Mouse (Mus musculus): ENCODE data around the gene B230118H07Rik. TPM values are rescaled to one million over a fixed set of nuclear protein-coding genes. Genes with fewer than 3 reads are reported as not detected.

Gene B230118H07Rik
- total and polyA plus RNA-seq, 2 experiments from 2014 or later: 21.4 to 50.7 TPM

DNA sequence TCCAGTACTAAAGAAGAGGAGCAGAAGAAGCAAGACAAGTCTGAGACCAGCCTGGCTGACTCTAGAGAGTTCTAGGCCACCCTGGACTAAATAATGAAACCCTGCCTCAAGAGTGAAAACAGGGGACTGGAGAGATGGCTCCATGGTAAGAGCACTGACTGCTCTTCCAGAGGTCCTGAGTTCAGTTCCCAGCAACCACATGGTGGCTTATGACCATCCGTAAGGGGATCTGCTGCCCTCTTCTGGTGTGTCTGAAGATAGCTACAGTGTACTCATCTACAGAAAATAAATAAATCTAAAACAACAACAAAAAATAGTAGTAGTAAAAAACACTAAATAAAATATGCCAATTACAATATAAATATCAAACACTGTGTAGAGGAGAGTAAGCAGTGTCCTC lies 3.5 kb downstream of the B230118H07Rik start:
- Histone ChIP-seq H3K4me3 (ENCODE audit: low read depth, low read length) (no peak overlapping the region), H3K9me3 (ENCODE audit: low read length) (no peaks in the 10 kb centered on the region), H3K27me3 (ENCODE audit: insufficient read depth, low read length) (no peaks in the 10 kb centered on the region), H3K36me3 (ENCODE audit: insufficient read depth, low read length) (no peaks in the 10 kb centered on the region), H3K4me2 (ENCODE audit: low read depth, low read length, poor library complexity, severe bottlenecking) (no peak overlapping the region), H3K4me1 (ENCODE audit: insufficient read depth, low read length) (no peaks in the 10 kb centered on the region), H3K27ac (ENCODE audit: low read depth, low read length) (no peak overlapping the region), H3K9ac (replicated peaks; ENCODE audit: low read length, poor library complexity, severe bottlenecking) (no peak overlapping the region)
- no peak for ATAC-seq (ENCODE audit: low FRiP score)
- DNase-seq (ENCODE audit: low spot score): no peak
- 0 out of 2 replicates have a peak, but pooled peaks have one; percentile 9 for TF ChIP-seq CTCF (IDR thresholded peaks at IDR 0.05)
- WGBS: 86% methylated on average over 1 of the region's 1 CpGs

GRCm38 (mm10) chr2:101639840-101640350 lies 9.4 kb downstream of the B230118H07Rik start:
- no peak for ATAC-seq (ENCODE audit: low FRiP score)
- DNase-seq (ENCODE audit: low spot score): no peak
- no peak overlapping the region for H3K4me3 ChIP-seq (ENCODE audit: low read depth, low read length)
- no peaks in the 10 kb centered on the region for H3K4me1 ChIP-seq (ENCODE audit: insufficient read depth, low read length)
- H3K36me3 ChIP-seq (ENCODE audit: insufficient read depth, low read length): no peaks in the 10 kb centered on the region
- no peak overlapping the region for H3K9ac ChIP-seq (replicated peaks; ENCODE audit: low read length, poor library complexity, severe bottlenecking)
- H3K27ac ChIP-seq (ENCODE audit: low read depth, low read length): no peak overlapping the region
- no peaks in the 10 kb centered on the region for H3K27me3 ChIP-seq (ENCODE audit: insufficient read depth, low read length)
- no peaks in the 10 kb centered on the region for H3K9me3 ChIP-seq (ENCODE audit: low read length)
- no peak overlapping the region for H3K4me2 ChIP-seq (ENCODE audit: low read depth, low read length, poor library complexity, severe bottlenecking)
- 67% methylated on average over 3 of the region's 3 CpGs for WGBS
- no peak for TF ChIP-seq CTCF (IDR thresholded peaks at IDR 0.05)

DNA sequence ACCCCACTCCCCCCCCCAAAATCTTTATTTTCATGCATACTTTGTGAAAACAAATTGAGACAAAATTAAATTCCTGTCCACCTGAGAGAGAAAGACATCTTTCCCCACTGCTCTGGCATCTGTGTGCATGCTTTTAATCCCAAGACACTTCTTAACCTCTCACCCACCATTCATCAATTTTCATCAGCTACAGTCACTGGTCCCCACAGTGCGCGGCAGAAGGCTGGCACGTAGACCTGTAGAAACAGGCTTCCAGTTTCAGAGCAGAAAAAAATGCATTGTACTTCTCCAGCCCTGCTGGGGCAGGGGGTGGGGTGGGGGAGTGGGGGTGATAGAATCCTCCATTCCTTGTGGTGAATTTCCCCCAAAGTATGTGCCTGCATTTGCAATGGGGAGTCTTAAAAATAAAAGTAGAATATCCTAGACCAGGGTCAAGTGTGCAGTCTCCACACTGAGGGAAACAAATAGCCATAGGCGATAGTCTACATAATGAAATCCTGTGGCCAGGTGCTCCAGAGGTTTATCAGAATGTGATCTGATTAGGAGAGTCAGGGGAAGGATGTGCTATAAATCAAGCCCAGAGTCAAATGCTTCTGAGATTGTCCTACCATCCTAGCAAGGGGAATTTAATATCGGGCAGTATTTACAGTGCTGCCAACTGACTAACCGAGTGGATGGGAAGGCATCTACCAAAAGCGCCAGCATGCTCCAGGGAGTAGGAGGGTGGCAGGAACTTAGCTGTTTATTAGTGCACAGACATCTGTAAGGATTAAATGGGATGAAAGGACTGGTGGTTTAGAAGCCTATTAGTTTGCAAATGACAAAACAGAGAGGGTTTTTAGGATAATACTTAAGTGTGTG lies 10.1 kb downstream of the B230118H07Rik start:
- Histone ChIP-seq H3K27ac (ENCODE audit: low read depth, low read length) (no peak overlapping the region), H3K27me3 (ENCODE audit: insufficient read depth, low read length) (no peaks in the 10 kb centered on the region), H3K4me1 (ENCODE audit: insufficient read depth, low read length) (no peaks in the 10 kb centered on the region), H3K4me2 (ENCODE audit: low read depth, low read length, poor library complexity, severe bottlenecking) (no peak overlapping the region), H3K9ac (replicated peaks; ENCODE audit: low read length, poor library complexity, severe bottlenecking) (no peak overlapping the region), H3K4me3 (ENCODE audit: low read depth, low read length) (no peak overlapping the region), H3K36me3 (ENCODE audit: insufficient read depth, low read length) (no peaks in the 10 kb centered on the region), H3K9me3 (ENCODE audit: low read length) (no peaks in the 10 kb centered on the region)
- no peak for ATAC-seq (ENCODE audit: low FRiP score)
- TF ChIP-seq CTCF (IDR thresholded peaks at IDR 0.05): no peak
- DNase-seq (ENCODE audit: low spot score): no peak
- WGBS: 50% methylated on average over 7 of the region's 7 CpGs

- Histone ChIP-seq H3K36me3 (ENCODE audit: insufficient read depth, low read length) (no peaks in the 10 kb centered on the region), H3K27ac (ENCODE audit: low read depth, low read length) (peak overlapping the region; percentile 60), H3K27me3 (ENCODE audit: insufficient read depth, low read length) (no peaks in the 10 kb centered on the region), H3K4me2 (ENCODE audit: low read depth, low read length, poor library complexity, severe bottlenecking) (peak overlapping the region; percentile 62), H3K4me1 (ENCODE audit: insufficient read depth, low read length) (0 out of 2 replicates have a peak, but pooled peaks cover 5% of the 10 kb centered on the region), H3K4me3 (ENCODE audit: low read depth, low read length) (peak overlapping the region; percentile 50), H3K9ac (replicated peaks; ENCODE audit: low read length, poor library complexity, severe bottlenecking) (peak overlapping the region; percentile 54), H3K9me3 (ENCODE audit: low read length) (no peaks in the 10 kb centered on the region)
- peak; percentile 98 for DNase-seq (ENCODE audit: low spot score)
- peak; percentile 99 for ATAC-seq (ENCODE audit: low FRiP score)
- TF ChIP-seq CTCF (IDR thresholded peaks at IDR 0.05): no peak; the same call in 1 of the 2 replicates
- 1% methylated on average over 31 of the region's 31 CpGs for WGBS
Observed at GRCm38 (mm10) chr2:101628297-101629236, 20.8 kb downstream of the B230118H07Rik start.

DNA sequence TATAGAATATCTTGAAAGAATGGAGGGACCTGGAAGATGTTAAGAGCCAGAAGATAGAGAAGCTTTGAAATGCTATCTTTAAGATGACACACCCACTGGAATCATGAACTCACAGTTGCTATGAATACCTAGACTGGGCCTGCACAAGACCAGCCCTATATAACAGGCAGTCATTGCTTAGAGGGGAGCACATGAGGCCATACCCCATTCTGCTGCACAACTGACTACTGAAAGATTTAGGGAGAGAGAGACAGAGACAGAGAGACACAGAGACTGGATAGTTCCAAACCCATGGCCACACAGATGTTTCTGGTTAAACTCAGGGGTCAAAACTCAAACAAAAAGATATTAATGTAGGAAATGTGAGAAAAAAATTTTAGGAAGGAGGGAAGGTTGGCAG lies 22.1 kb downstream of the B230118H07Rik start:
- H3K4me2 ChIP-seq (ENCODE audit: low read depth, low read length, poor library complexity, severe bottlenecking): no peak overlapping the region
- no peaks in the 10 kb centered on the region for H3K27me3 ChIP-seq (ENCODE audit: insufficient read depth, low read length)
- ATAC-seq (ENCODE audit: low FRiP score) (no peak), DNase-seq (ENCODE audit: low spot score) (no peak)
- 0 out of 2 replicates have a peak, but pooled peaks cover 5% of the 10 kb centered on the region for H3K4me1 ChIP-seq (ENCODE audit: insufficient read depth, low read length)
- no peak overlapping the region for H3K4me3 ChIP-seq (ENCODE audit: low read depth, low read length)
- no peak overlapping the region for H3K9ac ChIP-seq (replicated peaks; ENCODE audit: low read length, poor library complexity, severe bottlenecking)
- H3K27ac ChIP-seq (ENCODE audit: low read depth, low read length): no peak overlapping the region
- H3K36me3 ChIP-seq (ENCODE audit: insufficient read depth, low read length): no peaks in the 10 kb centered on the region
- TF ChIP-seq CTCF (IDR thresholded peaks at IDR 0.05): no peak
- H3K9me3 ChIP-seq (ENCODE audit: low read length): no peaks in the 10 kb centered on the region
